In the genomic region with DNA sequence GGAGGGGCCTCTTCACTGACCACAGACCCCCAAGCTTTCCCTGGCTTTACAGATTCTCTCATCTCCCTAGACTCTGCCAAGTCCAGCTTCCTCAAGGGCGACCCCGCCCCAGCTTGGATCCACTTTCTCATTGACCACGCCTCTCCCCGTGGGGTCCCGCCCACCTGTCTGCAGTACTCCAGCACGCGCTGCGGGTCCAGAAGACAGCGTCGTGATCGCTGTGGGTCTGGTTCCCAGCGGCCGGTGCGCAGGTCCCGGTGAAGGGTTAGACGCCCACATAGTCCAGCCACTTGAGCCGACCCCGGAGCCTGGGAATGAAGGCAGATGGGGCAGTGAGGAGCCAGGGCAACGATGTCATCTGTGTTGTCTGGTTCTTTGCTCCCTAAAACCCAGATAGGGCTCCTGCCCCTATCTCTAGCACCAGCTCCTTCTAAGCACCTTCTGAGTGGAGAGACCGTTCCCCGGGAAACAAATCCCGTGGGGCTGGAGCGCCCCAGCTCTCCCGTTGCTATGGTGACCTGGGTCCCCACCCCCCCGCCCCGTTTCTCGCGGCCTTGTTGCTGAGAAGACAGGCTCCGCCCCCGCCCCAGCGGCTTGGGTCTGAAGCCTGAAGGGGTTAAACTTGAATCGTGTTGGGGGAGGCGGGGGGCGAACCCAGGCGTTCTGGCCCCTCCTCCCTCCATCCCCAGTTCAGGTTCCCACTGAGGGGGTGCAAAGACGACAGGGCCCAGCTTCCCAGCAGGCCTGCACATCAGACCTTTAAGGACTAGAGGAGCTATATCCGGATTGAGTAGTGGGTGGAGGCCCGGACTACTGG, we compare ENCODE assay signal across 8 mouse cellular contexts. TPM values are rescaled to one million over a fixed set of nuclear protein-coding genes. Genes with fewer than 3 reads are reported as not detected.
DNase-seq lines count a peak whose midpoint lies in the region; ATAC-seq lines count a peak whose summit lies in the region.

No protein-coding gene starts in this region.

- 1% methylated on average over 36 of the region's 38 CpGs for WGBS in kidney, embryonic 15.5 days
- 1% methylated on average over 38 of the region's 38 CpGs for WGBS in heart, embryonic 15.5 days
- WGBS in midbrain, embryonic 11.5 days = under 1% methylated on average over 38 of the region's 38 CpGs

- H3K4me3 ChIP-seq in kidney, embryonic 15.5 days (replicated peaks) = peak overlapping the region; percentile 70
- H3K4me3 ChIP-seq in heart, embryonic 15.5 days = peak overlapping the region; percentile 66
- peak overlapping the region; percentile 75 for H3K4me3 ChIP-seq in midbrain, embryonic 11.5 days (ENCODE audit: low read depth, low read length)

- H3K36me3 ChIP-seq in kidney, embryonic 15.5 days = no peaks in the 10 kb centered on the region
- no peaks in the 10 kb centered on the region for H3K36me3 ChIP-seq in heart, embryonic 15.5 days
- peaks cover 3% of the 10 kb centered on the region for H3K36me3 ChIP-seq in midbrain, embryonic 11.5 days (ENCODE audit: control insufficient read depth, insufficient read depth, low read length)

- no peak overlapping the region for H3K27ac ChIP-seq in kidney, embryonic 15.5 days
- no peak overlapping the region for H3K27ac ChIP-seq in heart, embryonic 15.5 days
- H3K27ac ChIP-seq in midbrain, embryonic 11.5 days (ENCODE audit: low read depth, low read length) = peak overlapping the region; percentile 82

- no peak for DNase-seq in kidney, adult 11 months
- DNase-seq in left cerebral cortex, adult 18-20 months (ENCODE audit: low spot score in 2 of 2) = peak; percentile 58 to 79
- DNase-seq in midbrain, embryonic 11.5 days (ENCODE audit: low spot score, missing footprints) = peak; percentile 93
- peak; percentile 84 for DNase-seq in telencephalon, adult 2 months (ENCODE audit: low read depth, low spot score)
- DNase-seq in thymus, postnatal 36 days = no peak

- peaks cover 43% of the 10 kb centered on the region for H3K27me3 ChIP-seq in kidney, embryonic 15.5 days
- H3K27me3 ChIP-seq in heart, embryonic 15.5 days = peaks cover 74% of the 10 kb centered on the region
- no peaks in the 10 kb centered on the region for H3K27me3 ChIP-seq in midbrain, embryonic 11.5 days (ENCODE audit: control insufficient read depth, insufficient read depth, low read length)

- peaks cover 34% of the 10 kb centered on the region for H3K4me1 ChIP-seq in kidney, embryonic 15.5 days
- H3K4me1 ChIP-seq in heart, embryonic 15.5 days (replicated peaks) = peaks cover 13% of the 10 kb centered on the region
- peaks cover 16% of the 10 kb centered on the region for H3K4me1 ChIP-seq in midbrain, embryonic 11.5 days (ENCODE audit: control insufficient read depth, insufficient read depth, low read length)

- no peak; the same call in 1 of the 2 replicates for ATAC-seq in kidney, embryonic 15.5 days (replicated peaks; ENCODE audit: low FRiP score)
- 0 out of 2 replicates have a peak, but pooled peaks have one; percentile 45 for ATAC-seq in common myeloid progenitor, adult 5-6 weeks (replicated peaks; ENCODE audit: low read depth, poor library complexity, severe bottlenecking)
- ATAC-seq in heart, embryonic 15.5 days (replicated peaks; ENCODE audit: insufficient number of reproducible peaks, insufficient read depth, low FRiP score, low read depth) = 0 out of 2 replicates have a peak, but pooled peaks have one; percentile 21
- ATAC-seq in midbrain, embryonic 11.5 days (ENCODE audit: low FRiP score) = peak; percentile 75

- peak overlapping the region; percentile 64 for H3K9ac ChIP-seq in kidney, embryonic 15.5 days
- peak overlapping the region; percentile 58; the same call in 1 of the 2 replicates for H3K9ac ChIP-seq in heart, embryonic 15.5 days
- peak overlapping the region; percentile 73 for H3K9ac ChIP-seq in midbrain, embryonic 11.5 days (ENCODE audit: low read length)

- peaks cover 6% of the 10 kb centered on the region; the same call in 1 of the 2 replicates for H3K9me3 ChIP-seq in kidney, embryonic 15.5 days (replicated peaks)
- H3K9me3 ChIP-seq in heart, embryonic 15.5 days (replicated peaks) = no peaks in the 10 kb centered on the region
- H3K9me3 ChIP-seq in midbrain, embryonic 11.5 days (ENCODE audit: control insufficient read depth, low read length) = no peaks in the 10 kb centered on the region; the same call in 1 of the 2 replicates

- peak overlapping the region; percentile 93 for H3K4me2 ChIP-seq in kidney, embryonic 15.5 days
- H3K4me2 ChIP-seq in heart, embryonic 15.5 days = peak overlapping the region; percentile 95
- peak overlapping the region; percentile 79 for H3K4me2 ChIP-seq in midbrain, embryonic 11.5 days

RNA-seq across cellular contexts. Expression of a gene that starts 1.0 kb away (rescaled TPM):
- 24.1 and 28.6 TPM in 2 replicates for polyA plus RNA-seq in kidney, embryonic 15.5 days (2015; fragmentation: Nextera tagmentation; extraction: Ambion mirVana)
- not detected in 2 replicates for total RNA-seq in common myeloid progenitor, adult 5-6 weeks (2017)
- polyA plus RNA-seq in heart, embryonic 15.5 days (2015; fragmentation: Nextera tagmentation; extraction: Ambion mirVana) = 14.7 and 21.7 TPM in 2 replicates
- 1,000 to 10,000 TPM; 1,233 to 1,333 TPM for total RNA-seq in left cerebral cortex, adult 18-20 months (2021)
- polyA plus RNA-seq in midbrain, embryonic 11.5 days (2014; fragmentation: Nextera tagmentation; extraction: Ambion mirVana) = 128 and 134 TPM in 2 replicates

RNA-seq across cellular contexts. Expression of a gene that starts 13.1 kb away (rescaled TPM):
- 0.54 and 0.77 TPM in 2 replicates for polyA plus RNA-seq in kidney, embryonic 15.5 days (2015; fragmentation: Nextera tagmentation; extraction: Ambion mirVana)
- total RNA-seq in common myeloid progenitor, adult 5-6 weeks (2017) = not detected in 2 replicates
- 0.16 TPM in 2 replicates for polyA plus RNA-seq in heart, embryonic 15.5 days (2015; fragmentation: Nextera tagmentation; extraction: Ambion mirVana)
- total RNA-seq in left cerebral cortex, adult 18-20 months (2021) = 1 to 10 TPM; 8.2 to 8.3 TPM
- polyA plus RNA-seq in midbrain, embryonic 11.5 days (2014; fragmentation: Nextera tagmentation; extraction: Ambion mirVana) = 0.58 and 0.61 TPM in 2 replicates

RNA-seq across cellular contexts. Expression of a gene that starts 13.8 kb away (rescaled TPM):
- polyA plus RNA-seq in kidney, embryonic 15.5 days (2015; fragmentation: Nextera tagmentation; extraction: Ambion mirVana) = 3.6 and 4.8 TPM in 2 replicates
- 0.19 and 1.8 TPM in 2 replicates for total RNA-seq in common myeloid progenitor, adult 5-6 weeks (2017)
- 0.09 and 0.14 TPM in 2 replicates for polyA plus RNA-seq in heart, embryonic 15.5 days (2015; fragmentation: Nextera tagmentation; extraction: Ambion mirVana)
- under 1 TPM; 0.44 to 0.52 TPM for total RNA-seq in left cerebral cortex, adult 18-20 months (2021)
- not detected in 2 replicates for polyA plus RNA-seq in midbrain, embryonic 11.5 days (2014; fragmentation: Nextera tagmentation; extraction: Ambion mirVana)

RNA-seq across cellular contexts. Expression of a gene that starts 22.8 kb away (rescaled TPM):
- 1.3 and 2.0 TPM in 2 replicates for polyA plus RNA-seq in kidney, embryonic 15.5 days (2015; fragmentation: Nextera tagmentation; extraction: Ambion mirVana)
- 9.0 and 13.0 TPM in 2 replicates for total RNA-seq in common myeloid progenitor, adult 5-6 weeks (2017)
- 0.76 and 1.5 TPM in 2 replicates for polyA plus RNA-seq in heart, embryonic 15.5 days (2015; fragmentation: Nextera tagmentation; extraction: Ambion mirVana)
- total RNA-seq in left cerebral cortex, adult 18-20 months (2021) = 1 to 10 TPM; 3.9 to 4.1 TPM
- polyA plus RNA-seq in midbrain, embryonic 11.5 days (2014; fragmentation: Nextera tagmentation; extraction: Ambion mirVana) = 0.63 and 1.2 TPM in 2 replicates

RNA-seq across cellular contexts. Expression of a gene that starts 24.7 kb away (rescaled TPM):
- polyA plus RNA-seq in kidney, embryonic 15.5 days (2015; fragmentation: Nextera tagmentation; extraction: Ambion mirVana) = 0.64 and 1.5 TPM in 2 replicates
- 9.4 and 11.9 TPM in 2 replicates for total RNA-seq in common myeloid progenitor, adult 5-6 weeks (2017)
- polyA plus RNA-seq in heart, embryonic 15.5 days (2015; fragmentation: Nextera tagmentation; extraction: Ambion mirVana) = 0.98 and 2.7 TPM in 2 replicates
- total RNA-seq in left cerebral cortex, adult 18-20 months (2021) = 1 to 10 TPM in 1 of 2 experiments, not detected in 1; 1.8 TPM
- polyA plus RNA-seq in midbrain, embryonic 11.5 days (2014; fragmentation: Nextera tagmentation; extraction: Ambion mirVana) = 0.43 and 0.45 TPM in 2 replicates

Comparison
In these comparisons a context has a peak if more than half of its experiments do, and no peak if none do; other contexts are left out.
1. DNase-seq: peak in left cerebral cortex, adult 18-20 months (2 of 2), midbrain, embryonic 11.5 days (single experiment) and telencephalon, adult 2 months (single experiment); none in kidney, adult 11 months (single experiment) and thymus, postnatal 36 days (0 of 2).
2. Peak in every context shown above with its lines, with median percentiles within 50 percentile points of each other: H3K4me2 ChIP-seq, H3K4me3 ChIP-seq and H3K9ac ChIP-seq.